Mouse (Mus musculus) adrenal gland, postnatal 25 days (tissue): ENCODE results near the gene Echdc1. TPM values are rescaled to one million over a fixed set of nuclear protein-coding genes. Genes with fewer than 3 reads are reported as not detected.
"Not testable (repeated sequence)": the region's sequence is repeated elsewhere in the genome, so short reads cannot be mapped to it uniquely, and the experiment has no call there.

Experiments
- DNase-seq: peaks from one replicate; pipeline ENCODE4 v3.0.0; 2021; ENCODE audit warnings: mixed read lengths
- long read RNA-seq: library from polyadenylated mRNA; stranded (forward); transcript quantifications from one replicate; pipeline ENCODE4 v2.0.0, GENCODE M21; 2021
- total RNA-seq: library from RNA; stranded (reverse); gene quantifications from 2 replicates; pipeline ENCODE4 v1.2.3, GENCODE M21; 2021

The Echdc1 gene
- 77.4 and 90.5 TPM in 2 replicates for total RNA-seq
- long read RNA-seq, transcript Echdc1-202 (6 exons, 1,845 nt) = major isoform, 57 of 138 reads
- long read RNA-seq, transcript Echdc1-204 (6 exons, 581 nt) = minor isoform, 15 of 138 reads
- long read RNA-seq, transcript Echdc1-201 (6 exons, 3,856 nt) = minor isoform, 50 of 138 reads
- long read RNA-seq, partial matches to known transcripts = 1 of 138 reads
- long read RNA-seq, other reads (novel, unspliced or antisense) = 15 of 138 reads

- peak; percentile 88 for DNase-seq
Observed at GRCm38 (mm10) chr10:29313064-29313638, at the start of gene Echdc1. Gene Echdc1, plus strand, starts transcription at chr10:29313166.

DNA sequence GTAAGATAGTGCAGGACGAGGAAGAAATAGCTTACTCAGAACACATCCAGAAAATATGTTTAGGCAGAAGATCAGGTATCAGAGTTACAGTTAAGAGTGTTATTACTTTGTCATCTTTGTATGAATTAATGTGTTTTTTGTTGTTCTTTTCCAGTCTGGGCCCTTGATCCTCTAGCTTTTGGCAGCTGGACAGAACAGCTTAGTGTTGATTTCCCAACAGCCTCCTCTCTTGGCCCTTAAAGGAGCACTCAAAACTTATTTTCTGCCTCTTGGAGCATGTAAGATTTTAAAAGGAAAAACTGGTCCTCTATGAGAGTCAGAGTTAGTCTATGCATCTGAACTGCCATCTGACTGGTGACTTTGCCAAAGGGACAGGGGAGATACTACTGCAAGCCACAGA, 31.2 kb upstream of the Echdc1 start:
- DNase-seq = no peak

GRCm38 (mm10) chr10:29285757-29286156, 27.2 kb upstream of the Echdc1 start:
- no peak for DNase-seq

DNA sequence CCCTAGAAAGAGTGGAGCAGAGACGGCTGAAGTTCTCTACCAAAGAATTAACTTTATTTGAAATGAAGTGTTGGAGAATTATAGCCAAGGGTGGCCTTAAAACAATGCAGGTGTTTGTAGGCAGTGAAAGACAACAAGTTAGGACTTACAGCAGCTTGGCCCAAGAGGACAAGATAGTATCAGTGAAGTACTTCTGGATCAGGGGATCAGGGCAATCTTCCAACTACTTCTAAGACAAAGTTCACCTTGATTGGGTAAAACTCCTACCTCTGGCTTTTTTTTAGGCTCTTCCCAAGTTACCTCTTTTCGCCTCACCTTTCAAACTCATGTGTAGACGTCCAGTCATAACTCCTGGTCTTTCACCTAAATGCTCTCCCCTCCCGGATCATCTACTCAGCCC, 10.7 kb upstream of the Echdc1 start:
- DNase-seq = no peak

GRCm38 (mm10) chr10:29311480-29312219, 1.3 kb upstream of the Echdc1 start:
- no peak for DNase-seq

GRCm38 (mm10) chr10:29313905-29314304, 939 bp downstream of the Echdc1 start:
- no peak for DNase-seq

- DNase-seq = no peak
Observed at GRCm38 (mm10) chr10:29324817-29325216, 11.9 kb downstream of the Echdc1 start.

GRCm38 (mm10) chr10:29333836-29334235, 20.9 kb downstream of the Echdc1 start:
- DNase-seq = no peak

- peak; percentile 57 for DNase-seq
Observed at GRCm38 (mm10) chr10:29338355-29339056, 25.5 kb downstream of the Echdc1 start.

DNA sequence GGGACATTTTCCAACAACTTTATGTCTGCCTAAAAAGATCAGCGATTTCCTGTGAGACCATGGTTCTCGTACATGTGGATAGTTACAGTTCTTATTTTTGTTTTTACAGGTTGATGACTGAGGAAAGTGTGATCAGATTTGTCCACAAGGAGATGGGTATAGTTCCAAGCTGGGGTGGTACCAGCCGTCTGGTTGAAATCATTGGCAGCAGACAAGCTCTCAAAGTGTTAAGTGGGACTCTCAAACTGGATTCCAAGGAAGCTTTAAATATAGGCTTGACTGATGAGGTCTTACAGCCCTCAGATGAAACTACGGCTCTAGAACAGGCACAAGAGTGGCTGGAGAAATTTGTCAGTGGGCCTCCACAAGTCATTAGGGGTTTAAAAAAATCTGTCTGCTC, 31.3 kb downstream of the Echdc1 start:
- no peak for DNase-seq

DNA sequence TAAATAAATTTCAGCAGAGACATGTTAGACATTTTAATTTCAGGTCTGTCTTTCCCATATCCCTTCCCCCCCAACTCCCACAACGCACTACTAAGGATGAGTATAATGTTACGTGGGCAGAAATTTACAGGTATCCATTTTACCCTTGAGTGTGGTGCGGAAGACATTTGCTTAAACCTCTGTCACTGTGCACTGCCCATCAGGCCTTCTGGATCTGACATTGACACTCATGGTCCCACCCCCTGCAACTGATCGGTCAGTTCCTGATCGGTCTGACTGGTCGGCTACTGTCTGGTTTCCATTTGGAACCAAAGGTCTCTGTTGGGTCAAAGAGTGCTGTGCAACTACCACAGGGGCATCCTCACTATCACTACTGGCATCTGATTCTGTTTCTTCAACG, 33.7 kb downstream of the Echdc1 start:
- DNase-seq = no peak

DNA sequence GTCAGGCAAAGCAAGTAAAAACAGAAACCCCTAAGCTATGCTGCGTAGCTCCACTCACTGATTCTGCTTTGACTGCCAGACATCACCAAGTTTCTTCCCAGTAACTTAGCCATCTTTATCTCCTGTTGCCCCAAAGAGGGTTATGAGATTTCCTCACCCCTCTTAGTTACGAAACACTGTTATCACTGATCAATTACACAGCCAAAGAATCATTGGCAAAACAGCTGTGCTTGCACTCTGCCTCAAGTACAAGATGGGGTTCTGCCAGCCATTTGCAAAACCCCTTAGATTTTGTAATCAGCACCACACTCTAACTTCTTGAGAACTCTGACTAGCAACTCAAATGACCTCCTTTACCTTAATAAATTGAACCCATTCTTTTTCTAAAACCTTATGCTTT, 38.5 kb downstream of the Echdc1 start:
- no peak for DNase-seq

GRCm38 (mm10) chr10:29352575-29352974, 39.6 kb downstream of the Echdc1 start:
- DNase-seq = no peak

GRCm38 (mm10) chr10:29354183-29354582, 41.2 kb downstream of the Echdc1 start:
- no peak for DNase-seq

GRCm38 (mm10) chr10:29361095-29361463, 48.1 kb downstream of the Echdc1 start:
- no peak for DNase-seq

GRCm38 (mm10) chr10:29361464-29362196, 48.7 kb downstream of the Echdc1 start:
- peak; percentile 93 for DNase-seq

DNA sequence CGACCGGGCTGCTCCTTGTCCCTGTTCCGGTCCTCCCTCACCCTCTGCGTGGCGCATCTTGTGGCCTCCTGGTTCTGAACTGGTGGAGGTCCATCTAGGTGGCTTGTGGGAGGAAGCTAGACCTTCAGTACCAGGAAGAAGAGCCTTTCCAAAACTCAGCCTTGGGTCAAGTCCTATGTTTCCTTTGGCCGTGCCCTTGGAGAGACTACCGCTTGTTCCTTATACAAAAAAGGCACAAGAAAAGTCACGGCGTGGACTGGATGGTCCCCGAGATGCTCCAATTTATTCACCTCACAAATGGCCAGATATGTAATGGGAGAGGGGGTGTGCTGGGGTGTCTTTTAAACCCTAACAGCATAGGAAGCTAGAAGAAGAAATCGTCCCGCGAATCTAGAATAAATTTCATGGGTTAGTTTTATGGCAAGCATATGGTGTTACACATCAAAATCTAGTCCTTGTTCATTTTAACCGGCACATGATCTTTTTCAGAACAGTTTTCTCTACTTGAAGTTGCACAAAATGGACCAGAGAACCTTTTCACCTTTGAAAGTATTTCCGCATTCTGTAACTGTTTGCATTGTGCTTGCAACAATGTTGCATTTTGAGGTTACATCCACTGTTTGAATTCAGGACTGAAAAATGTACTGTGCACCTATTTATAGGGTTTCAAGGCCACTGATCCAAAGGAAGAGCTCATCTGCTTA, 49.4 kb downstream of the Echdc1 start, which contains the start of gene Rnf146:
Rnf146 (minus strand) TSS at position 246 of the 704 bp plus-strand sequence.
- no peak for DNase-seq

GRCm38 (mm10) chr10:29374065-29374464, 61.1 kb downstream of the Echdc1 start:
- DNase-seq = no peak

DNA sequence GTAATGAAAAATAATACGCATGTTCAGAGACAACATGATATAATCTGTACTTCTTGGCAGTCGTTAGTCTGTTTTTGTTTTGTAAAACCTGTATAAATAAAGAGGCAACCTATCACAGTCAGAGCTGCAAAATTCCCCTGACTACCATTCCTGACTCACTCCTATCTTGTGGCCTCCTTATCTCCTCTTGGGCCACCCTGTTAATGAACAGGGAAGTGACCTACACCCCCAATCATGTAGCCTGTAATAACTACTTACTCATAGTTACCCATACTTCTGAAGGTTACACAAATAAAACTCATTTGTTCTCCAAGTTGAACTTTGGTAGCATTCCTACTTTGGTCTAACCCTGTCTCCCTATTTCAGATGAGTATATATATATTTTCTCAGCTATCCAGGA, 68.6 kb downstream of the Echdc1 start:
- no peak for DNase-seq

DNA sequence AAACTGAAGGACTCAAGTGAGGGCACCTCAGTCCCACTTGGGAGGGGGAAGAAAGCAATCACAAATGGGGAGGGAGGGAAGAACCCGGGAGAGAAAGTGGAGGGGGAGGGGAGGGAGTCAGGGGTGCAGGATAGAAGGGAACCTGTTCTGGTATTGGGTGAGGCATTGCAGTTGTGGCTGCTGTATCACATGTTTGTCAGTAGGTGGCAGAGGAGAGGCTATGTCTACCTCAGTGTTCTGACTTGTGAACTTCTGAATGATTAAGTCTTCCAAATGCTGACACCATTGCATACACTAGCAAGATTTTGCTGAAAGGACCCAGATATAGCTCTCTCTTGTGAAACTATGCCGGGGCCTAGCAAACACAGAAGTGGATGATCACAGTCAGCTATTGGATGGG, 81.9 kb downstream of the Echdc1 start:
- not testable (repeated sequence) for DNase-seq
